In genomic region chr4:98837715-98838505, GRCm38 (mm10) we compare ENCODE assay signal across 29 mouse cellular contexts. TPM values are rescaled to one million over a fixed set of nuclear protein-coding genes. Genes with fewer than 3 reads are reported as not detected.
A peak's percentile ranks its signal among the peaks of the same experiment; 100 is the strongest.
DNase-seq lines count a peak whose midpoint lies in the region; ATAC-seq lines count a peak whose summit lies in the region.
"Had no signal": no experiment of that assay in that cellular context is flagged by ENCODE, and none has a peak within 500 bp of the region (broad histone marks: within the 10 kb centered on the region; RNA-seq: fewer than 3 reads in every experiment).

No protein-coding gene starts in this region.

- H3K9me3 ChIP-seq in kidney, embryonic 15.5 days (replicated peaks): no peaks in the 10 kb centered on the region
- H3K9me3 ChIP-seq in limb, embryonic 10.5 days (replicated peaks): no peaks in the 10 kb centered on the region
- no peaks in the 10 kb centered on the region for H3K9me3 ChIP-seq in midbrain, embryonic 16.5 days (replicated peaks; ENCODE audit: control insufficient read depth, low read length, poor library complexity, severe bottlenecking)
- H3K9me3 ChIP-seq: embryonic facial prominence, embryonic 13.5 days; forebrain, embryonic 10.5 days; forebrain, embryonic 13.5 days; heart, embryonic 13.5 days; hindbrain, embryonic 10.5 days had no signal

- no peak for ATAC-seq in kidney, embryonic 15.5 days (replicated peaks; ENCODE audit: low FRiP score)
- ATAC-seq in midbrain, embryonic 16.5 days: no peak
- ATAC-seq: CD4-positive, CD25-positive, alpha-beta regulatory T cell, adult 4 months; forebrain, embryonic 13.5 days; forebrain, embryonic 16.5 days; hindbrain, postnatal 0 days; inflammation-experienced regulatory T-cells, adult 6 months had no signal

- no peak overlapping the region for H3K4me3 ChIP-seq in kidney, embryonic 15.5 days (replicated peaks)
- H3K4me3 ChIP-seq in limb, embryonic 10.5 days: no peak overlapping the region
- no peak overlapping the region for H3K4me3 ChIP-seq in midbrain, embryonic 16.5 days (ENCODE audit: low read depth, low read length)
- H3K4me3 ChIP-seq: embryonic facial prominence, embryonic 13.5 days; erythroblast, embryonic 14.5 days; forebrain, embryonic 10.5 days; forebrain, embryonic 13.5 days; heart, embryonic 13.5 days; hindbrain, embryonic 10.5 days had no signal

- H3K4me2 ChIP-seq in kidney, embryonic 15.5 days: no peak overlapping the region
- H3K4me2 ChIP-seq in midbrain, embryonic 16.5 days (ENCODE audit: low read length): no peak overlapping the region
- H3K4me2 ChIP-seq: embryonic facial prominence, embryonic 13.5 days; forebrain, embryonic 13.5 days; heart, embryonic 13.5 days; hindbrain, embryonic 14.5 days had no signal

- WGBS in kidney, embryonic 15.5 days: 87% methylated on average over 16 of the region's 16 CpGs
- WGBS in limb, embryonic 10.5 days: 95% methylated on average over 16 of the region's 16 CpGs
- WGBS in midbrain, embryonic 16.5 days: 94% methylated on average over 16 of the region's 16 CpGs

- H3K9ac ChIP-seq in kidney, embryonic 15.5 days: no peak overlapping the region
- no peak overlapping the region for H3K9ac ChIP-seq in midbrain, embryonic 16.5 days (ENCODE audit: low read depth, low read length)
- H3K9ac ChIP-seq: embryonic facial prominence, embryonic 13.5 days; forebrain, embryonic 13.5 days; heart, embryonic 13.5 days; hindbrain, embryonic 14.5 days had no signal

- no peaks in the 10 kb centered on the region for H3K27me3 ChIP-seq in kidney, embryonic 15.5 days
- H3K27me3 ChIP-seq in limb, embryonic 10.5 days (ENCODE audit: low read depth, poor library complexity, severe bottlenecking): no peaks in the 10 kb centered on the region
- no peaks in the 10 kb centered on the region for H3K27me3 ChIP-seq in midbrain, embryonic 16.5 days (ENCODE audit: control insufficient read depth, insufficient read depth, low read depth, low read length)
- H3K27me3 ChIP-seq: embryonic facial prominence, embryonic 13.5 days; heart, embryonic 13.5 days had no signal

- H3K36me3 ChIP-seq in kidney, embryonic 15.5 days: no peaks in the 10 kb centered on the region
- H3K36me3 ChIP-seq in limb, embryonic 10.5 days: no peaks in the 10 kb centered on the region
- H3K36me3 ChIP-seq in midbrain, embryonic 16.5 days (ENCODE audit: control insufficient read depth, insufficient read depth, low read length): no peaks in the 10 kb centered on the region
- H3K36me3 ChIP-seq: embryonic facial prominence, embryonic 13.5 days; forebrain, embryonic 10.5 days; heart, embryonic 13.5 days; hindbrain, embryonic 10.5 days had no signal

- H3K27ac ChIP-seq in kidney, embryonic 15.5 days: no peak overlapping the region
- peak overlapping the region; percentile 43; the same call in 1 of the 2 replicates for H3K27ac ChIP-seq in limb, embryonic 10.5 days
- no peak overlapping the region for H3K27ac ChIP-seq in midbrain, embryonic 16.5 days (ENCODE audit: low read length)
- H3K27ac ChIP-seq: forebrain, embryonic 10.5 days; forebrain, embryonic 13.5 days; heart, embryonic 13.5 days; hindbrain, embryonic 10.5 days; hindbrain, embryonic 14.5 days; hindbrain, postnatal 0 days had no signal

- DNase-seq in kidney, adult 11 months: peak; percentile 17
- no peak for DNase-seq in kidney, adult 18-20 months
- peak; percentile 13 for DNase-seq in kidney, postnatal 14 days
- DNase-seq in fat pad, adult 2 months (ENCODE audit: extremely low read depth, low read depth, low spot score): peak; percentile 56
- DNase-seq in limb, embryonic 10.5 days (ENCODE audit: low spot score): no peak
- DNase-seq: adrenal gland, adult 2 months; adrenal gland, postnatal 14 days; cerebellum, adult 11 months; cerebellum, adult 2 months; cerebellum, adult 9-11 months; cerebellum, postnatal 25 days; gastrocnemius, postnatal 10 days; gastrocnemius, postnatal 36 days; heart, adult 18-20 months had no signal

- H3K4me1 ChIP-seq in kidney, embryonic 15.5 days: peaks cover 6% of the 10 kb centered on the region; the same call in 1 of the 2 replicates
- peaks cover 22% of the 10 kb centered on the region for H3K4me1 ChIP-seq in limb, embryonic 10.5 days
- no peaks in the 10 kb centered on the region for H3K4me1 ChIP-seq in midbrain, embryonic 16.5 days (ENCODE audit: control insufficient read depth, insufficient read depth, low read length)

RNA-seq across cellular contexts. Expression of gene I0C0044D17Rik, which starts 14.3 kb away (rescaled TPM):
- polyA plus RNA-seq in kidney, embryonic 15.5 days (2015; fragmentation: Nextera tagmentation; extraction: Ambion mirVana): not detected in 2 replicates
- not detected in 2 replicates for polyA plus RNA-seq in limb, embryonic 10.5 days (2016; fragmentation: Nextera tagmentation; extraction: Ambion mirVana)
- not detected in 2 replicates for polyA plus RNA-seq in midbrain, embryonic 16.5 days (2015; fragmentation: Nextera tagmentation; extraction: Ambion mirVana)
- polyA plus RNA-seq: adrenal gland, adult 2 months; C2C12; CD4-positive, CD25-positive, alpha-beta regulatory T cell, adult 4 months; cerebellum, adult 2 months; embryonic facial prominence, embryonic 13.5 days; erythroblast, embryonic 14.5 days; forebrain, embryonic 10.5 days; forebrain, embryonic 13.5 days; forebrain, embryonic 16.5 days; heart, embryonic 13.5 days; heart, embryonic 16.5 days; hindbrain, embryonic 10.5 days; hindbrain, embryonic 14.5 days; hindbrain, postnatal 0 days; inflammation-experienced regulatory T-cells, adult 6 months had no signal

RNA-seq across cellular contexts. Expression of gene Kank4, which starts 20.6 kb away (rescaled TPM):
- 2.0 and 2.1 TPM in 2 replicates for polyA plus RNA-seq in kidney, embryonic 15.5 days (2015; fragmentation: Nextera tagmentation; extraction: Ambion mirVana)
- 1.7 and 2.5 TPM in 2 replicates for polyA plus RNA-seq in limb, embryonic 10.5 days (2016; fragmentation: Nextera tagmentation; extraction: Ambion mirVana)
- polyA plus RNA-seq in midbrain, embryonic 16.5 days (2015; fragmentation: Nextera tagmentation; extraction: Ambion mirVana): 0.20 and 0.26 TPM in 2 replicates
- polyA plus RNA-seq: C2C12; CD4-positive, CD25-positive, alpha-beta regulatory T cell, adult 4 months; erythroblast, embryonic 14.5 days; inflammation-experienced regulatory T-cells, adult 6 months had no signal

Comparison
In these comparisons a context has a peak if more than half of its experiments do, and no peak if none do; other contexts are left out.
1. DNase-seq: peak in kidney, adult 11 months (single experiment), kidney, postnatal 14 days (single experiment) and fat pad, adult 2 months (single experiment); none in kidney, adult 18-20 months (single experiment) and limb, embryonic 10.5 days (single experiment).